Mouse (Mus musculus): ENCODE measurements at regions not wholly inside any gene's neighbourhood (a gene's known extent, or its start where the extent isn't known, plus 50 kb on each side); places are given as distances from the start of the nearest gene placed in this dataset.

DNA sequence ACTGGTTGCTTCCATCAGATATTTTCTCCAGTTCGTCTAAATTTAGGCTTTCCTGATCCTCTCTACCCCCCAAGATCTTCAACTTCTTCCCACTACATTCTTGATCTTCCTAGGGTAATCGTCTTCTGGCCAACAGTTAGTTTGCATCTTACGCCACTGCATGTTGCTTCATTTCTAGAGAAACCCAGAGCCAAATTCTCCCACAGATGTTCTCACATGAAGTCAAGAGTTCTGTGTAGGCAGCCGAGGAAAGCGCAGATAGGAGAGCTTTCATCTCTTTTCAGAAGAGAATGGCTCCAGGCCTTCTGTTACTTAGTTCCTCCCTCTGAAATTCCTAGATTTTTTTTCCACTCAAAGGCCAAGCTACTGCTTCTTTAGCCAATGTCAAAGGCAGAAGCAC, 179.9 kb downstream of the Fgf10 start:
- ATAC-seq = no peak

DNA sequence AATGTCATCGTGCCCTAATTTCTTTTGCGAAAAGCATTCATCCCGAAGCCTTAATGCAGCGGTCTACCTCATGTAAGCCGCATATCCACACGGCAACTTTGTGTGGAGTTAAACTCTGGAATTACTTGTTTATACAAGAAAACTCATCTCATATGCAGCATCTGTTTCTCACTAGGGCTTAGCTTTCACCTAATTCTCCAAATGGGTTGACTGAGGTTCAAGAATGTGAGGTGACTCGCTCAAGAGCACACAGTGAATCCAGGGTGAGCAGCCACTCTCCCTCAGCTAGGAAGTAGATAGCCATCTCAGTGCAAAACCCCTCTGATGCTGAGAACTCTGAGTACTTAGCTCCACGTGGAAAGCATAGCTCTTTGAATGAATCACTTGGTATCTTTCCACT, 181.1 kb downstream of the Fgf10 start:
- no peak for ATAC-seq

DNA sequence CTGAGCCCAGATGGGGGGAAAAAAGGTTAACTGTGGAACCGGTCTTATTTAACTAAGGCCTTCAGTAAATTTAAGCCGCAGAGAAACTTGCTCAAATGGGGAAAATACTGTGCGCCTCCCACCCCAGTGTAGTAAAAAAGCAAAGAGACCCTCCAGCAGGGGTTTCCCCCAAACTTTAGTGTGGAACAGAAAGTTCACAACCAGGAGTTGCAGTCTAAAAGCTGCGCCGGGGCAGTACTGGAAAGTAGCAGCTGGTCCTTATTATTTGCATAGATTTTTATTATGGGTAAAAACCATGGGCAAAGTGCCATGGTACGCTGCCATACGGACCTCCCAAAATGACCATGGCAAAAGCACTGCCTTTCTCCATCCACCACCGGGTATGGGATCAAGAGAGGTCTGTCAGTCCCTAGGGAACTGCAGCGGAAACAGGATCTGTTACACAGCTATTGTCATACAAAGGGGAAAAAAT, 216.8 kb downstream of the Fgf10 start:
- ATAC-seq = no peak

DNA sequence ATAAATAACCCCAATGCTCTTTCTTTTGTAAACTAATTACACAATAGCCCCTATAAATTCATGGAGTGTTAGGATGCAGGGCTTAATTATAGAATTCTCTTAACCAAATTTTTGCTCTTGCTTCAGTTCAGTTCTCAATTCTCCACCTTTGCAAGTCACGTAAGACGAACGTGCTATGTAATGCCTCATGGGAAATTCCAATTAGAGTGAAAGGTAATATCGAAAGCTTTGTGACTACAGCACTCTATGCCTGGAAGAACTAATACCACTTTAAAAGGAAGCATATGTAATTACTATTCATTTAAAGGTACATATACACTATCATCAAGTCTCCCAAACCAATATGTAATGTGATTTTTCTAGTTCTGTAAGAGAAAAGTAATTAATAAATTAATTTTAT, 225.5 kb downstream of the Fgf10 start:
- ATAC-seq = no peak

DNA sequence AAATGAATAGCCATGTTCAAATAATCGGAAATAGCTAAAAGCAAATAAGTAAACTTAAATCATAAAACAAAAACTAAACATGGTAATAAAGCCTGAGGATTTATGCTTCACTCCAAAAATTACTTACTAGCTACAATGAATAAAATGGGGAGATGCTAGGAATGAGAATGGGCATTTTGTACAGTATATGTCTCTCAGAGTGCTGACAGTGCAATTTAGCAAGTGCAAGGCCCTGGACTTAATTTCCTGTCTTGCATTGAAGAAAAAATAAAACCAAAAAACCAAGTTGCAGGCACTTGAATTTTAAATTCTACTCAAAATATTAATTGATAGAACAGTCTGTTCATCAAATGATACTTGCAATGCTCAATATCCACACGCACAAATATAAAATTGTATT, 232.4 kb downstream of the Fgf10 start:
- no peak for ATAC-seq

DNA sequence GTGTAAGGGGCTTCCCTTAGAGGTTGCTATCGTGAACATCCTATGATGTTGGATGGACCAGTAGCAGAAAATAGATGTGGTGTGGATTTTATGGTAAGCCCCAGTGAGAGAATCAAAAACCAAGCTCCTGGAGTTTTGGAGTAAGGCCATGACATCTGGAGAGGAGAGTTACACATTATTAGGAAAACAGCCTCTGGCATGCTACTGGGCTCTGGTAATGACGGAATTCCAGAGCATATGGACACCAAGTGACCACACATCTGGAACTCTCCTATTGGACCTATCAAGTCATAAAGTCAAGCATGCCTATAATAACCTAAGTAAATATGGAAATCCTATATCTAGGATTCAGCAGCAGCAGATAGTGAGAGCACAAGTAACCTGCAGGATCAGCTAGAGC, 240.8 kb downstream of the Fgf10 start:
- no peak for ATAC-seq

DNA sequence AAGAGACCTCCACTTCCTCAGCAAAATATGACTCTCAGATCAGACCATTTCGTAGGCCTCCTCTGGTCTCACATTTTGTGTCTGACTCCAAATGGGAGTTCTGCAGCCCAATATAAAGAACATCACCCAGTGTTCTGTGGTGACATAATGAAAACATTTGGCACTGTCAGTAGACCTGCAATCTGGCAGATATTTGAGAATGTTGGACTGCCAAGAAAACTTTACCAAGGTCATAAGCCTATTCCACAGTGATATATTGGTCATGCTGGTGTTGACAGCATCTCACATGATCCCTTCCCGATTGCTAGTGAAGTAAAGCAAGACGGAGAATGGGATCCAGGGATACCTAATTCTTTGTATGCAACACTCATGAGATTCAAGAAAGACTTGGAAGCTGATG, 271.2 kb downstream of the Fgf10 start:
- ATAC-seq = no peak

DNA sequence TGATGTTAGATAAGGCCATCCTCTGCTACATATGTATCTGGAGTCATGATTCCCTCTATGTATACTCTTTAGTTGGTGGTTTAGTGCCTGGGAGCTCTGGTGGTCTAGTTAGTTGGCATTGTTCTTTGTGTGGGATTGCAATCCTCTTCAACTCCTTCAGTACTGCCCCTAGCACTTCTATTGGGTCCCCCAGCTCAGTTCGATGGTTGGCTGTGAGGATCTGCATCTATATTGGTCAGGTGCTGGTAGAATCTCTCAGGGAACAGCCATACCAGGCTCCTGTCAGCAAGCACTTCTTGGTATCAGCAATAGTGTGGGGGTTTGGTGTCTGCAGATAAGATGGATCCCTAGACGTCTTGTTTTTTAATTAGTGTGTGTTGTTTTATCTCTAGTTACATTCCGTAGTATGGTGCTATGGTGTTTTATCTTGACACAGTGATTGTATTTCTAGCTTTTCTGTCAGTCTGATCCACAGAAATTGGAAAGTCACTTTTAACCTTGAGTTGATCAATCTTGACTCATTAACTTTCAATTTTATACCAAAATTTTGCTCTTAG, 296.6 kb downstream of the Fgf10 start:
- ATAC-seq = no peak

DNA sequence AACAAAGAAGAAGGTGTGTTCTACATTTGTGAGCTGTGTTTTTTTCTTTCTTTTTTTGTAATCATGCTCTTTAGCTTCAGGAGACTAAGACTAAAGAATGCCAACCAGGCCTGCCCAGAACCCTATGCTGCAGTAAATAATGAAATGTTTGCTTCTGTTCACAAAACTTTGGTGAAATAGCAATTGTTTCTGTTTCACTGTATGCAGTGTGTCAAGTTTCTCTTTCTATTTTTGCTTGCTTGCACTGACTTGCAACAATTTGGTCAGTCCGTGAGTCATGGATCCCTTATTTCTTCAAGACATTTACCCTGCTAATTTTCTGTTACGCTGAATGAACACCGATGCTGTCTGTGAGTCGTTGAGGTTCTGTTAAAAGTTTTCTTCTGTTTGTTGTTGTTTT, 298.1 kb downstream of the Fgf10 start:
- no peak for ATAC-seq

DNA sequence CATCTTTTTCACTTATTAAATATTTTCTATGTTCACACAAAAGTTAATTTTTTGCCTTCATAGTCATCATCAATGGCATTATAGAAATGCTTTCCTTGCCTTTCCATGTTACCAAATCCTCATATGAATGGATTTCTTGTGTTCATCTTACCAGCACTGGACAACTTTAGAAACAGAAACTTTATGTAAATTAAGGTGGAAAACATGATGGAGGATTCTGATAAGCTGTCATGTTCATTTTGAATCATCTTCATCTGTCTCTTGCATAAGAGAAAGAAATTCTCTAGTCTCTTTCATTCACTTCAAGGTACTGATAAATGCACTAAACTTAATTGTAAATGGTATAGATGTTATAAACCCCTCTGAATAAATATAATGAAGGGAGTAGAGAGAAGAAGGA, 305.4 kb downstream of the Fgf10 start:
- no peak for ATAC-seq

DNA sequence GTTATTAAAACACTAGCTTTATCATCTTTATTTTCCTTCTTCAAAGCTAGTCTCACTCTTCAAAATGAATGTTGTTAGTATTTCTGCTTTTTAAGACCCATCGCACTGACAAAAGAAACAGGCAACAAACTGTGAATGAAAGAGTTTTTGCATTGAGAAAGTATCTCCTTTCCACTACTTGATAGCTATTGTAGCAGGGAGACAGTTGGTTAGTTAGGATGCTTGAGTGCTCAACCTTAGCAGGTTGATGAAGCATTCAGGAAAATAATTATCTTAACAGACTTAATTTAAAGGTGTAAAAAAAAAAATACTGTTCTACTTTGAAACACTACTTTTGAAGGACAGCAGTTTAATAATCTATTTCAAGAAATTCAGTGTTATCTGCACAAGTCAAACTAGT, 305.9 kb downstream of the Fgf10 start:
- no peak for ATAC-seq

DNA sequence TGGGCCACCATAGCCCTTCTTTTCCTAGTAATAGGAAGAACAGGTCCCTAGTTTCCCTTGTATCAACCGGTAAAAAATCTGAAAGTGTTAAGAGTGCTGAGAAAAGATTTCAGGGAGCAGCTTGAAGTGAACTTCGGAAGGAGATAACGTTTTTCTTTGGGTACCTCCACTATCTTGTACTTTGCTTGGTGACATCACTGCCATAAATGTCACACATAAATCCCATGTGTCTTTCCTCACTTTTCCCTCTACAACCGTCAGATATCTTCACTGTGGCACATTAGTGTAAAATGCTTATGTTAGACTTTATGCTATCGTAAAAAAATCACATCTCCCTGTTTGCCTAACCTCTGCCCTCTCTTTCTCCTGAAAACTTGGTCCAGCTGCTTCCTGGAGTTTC, 309.9 kb downstream of the Fgf10 start:
- ATAC-seq = no peak

DNA sequence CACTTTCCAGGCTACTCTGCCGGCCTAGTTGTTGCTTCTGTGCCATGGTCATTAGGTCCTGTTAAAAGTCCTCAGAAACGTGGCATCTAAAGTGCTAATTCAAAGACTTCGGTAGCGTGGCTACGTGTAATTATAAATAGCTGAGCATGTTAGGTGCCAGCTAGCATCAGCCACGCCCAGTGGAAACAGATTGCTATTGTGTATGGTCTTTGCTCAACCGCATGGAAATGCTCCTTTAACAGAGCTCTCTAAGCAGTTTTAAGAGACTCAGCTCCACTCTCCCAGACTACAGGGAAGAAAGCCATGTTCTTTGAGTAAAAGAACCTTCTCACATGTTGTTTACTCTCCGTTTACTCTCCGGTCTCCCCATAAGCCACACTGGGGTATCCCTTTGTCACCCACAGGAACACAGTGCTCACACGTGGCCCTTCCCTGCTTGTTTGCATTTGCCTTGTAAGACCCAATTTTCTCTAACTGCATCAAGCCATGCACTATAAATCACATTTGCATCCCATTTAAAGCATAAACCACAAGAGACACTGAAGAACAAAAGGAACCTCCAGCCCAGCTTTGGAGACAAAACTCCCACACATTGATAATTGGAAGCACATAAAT, 311.7 kb downstream of the Fgf10 start:
- no peak for ATAC-seq

DNA sequence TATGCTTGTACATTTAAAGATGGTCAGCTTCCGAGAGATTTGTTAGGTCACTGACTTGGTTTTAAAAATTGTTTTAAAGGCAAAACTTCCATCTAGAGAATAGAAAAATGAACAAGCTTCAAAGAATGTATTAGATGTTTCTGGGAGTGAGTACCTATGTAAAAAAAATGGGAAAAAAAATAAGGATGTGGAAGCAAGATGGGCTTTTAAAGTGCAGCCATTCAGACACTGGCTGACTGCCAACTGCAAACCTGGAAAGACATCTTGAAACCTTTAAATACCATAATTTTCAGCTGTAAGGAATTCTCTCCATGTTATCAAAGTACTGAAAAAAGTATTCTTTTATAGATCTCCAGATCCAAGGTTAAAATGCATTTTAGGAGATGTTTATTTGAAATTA, 315.7 kb downstream of the Fgf10 start:
- ATAC-seq = no peak

DNA sequence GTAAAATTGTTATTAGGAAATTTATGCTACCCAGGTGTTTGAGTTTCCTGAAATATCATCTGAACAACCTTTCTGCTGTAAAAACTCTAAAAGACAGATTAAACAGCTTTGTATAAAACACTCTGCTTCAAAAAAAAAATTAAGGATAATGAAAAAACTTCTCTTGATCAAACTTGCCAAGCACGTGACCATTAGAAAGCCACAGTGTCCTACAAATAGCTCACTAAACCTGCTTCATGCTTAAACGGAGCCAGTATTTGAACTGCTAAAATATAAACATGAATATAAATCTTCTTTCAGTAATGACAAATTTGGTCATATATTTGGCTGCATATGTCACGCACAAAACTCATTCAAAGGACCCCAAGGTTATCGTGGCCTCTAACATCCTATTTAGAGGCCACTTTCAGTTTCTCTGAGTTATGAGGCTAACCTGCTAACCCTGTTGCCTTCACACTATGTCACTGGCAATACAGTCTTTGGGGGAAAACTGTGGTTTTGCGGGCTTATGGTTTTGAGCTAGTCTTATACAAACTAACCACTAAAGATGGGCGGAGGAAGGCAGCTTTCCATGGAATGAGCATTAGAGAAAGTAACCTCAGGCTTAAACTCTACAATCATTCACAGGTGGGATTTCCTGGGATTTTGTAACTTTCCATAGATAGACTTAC, 355.8 kb downstream of the Fgf10 start:
- no peak for ATAC-seq

DNA sequence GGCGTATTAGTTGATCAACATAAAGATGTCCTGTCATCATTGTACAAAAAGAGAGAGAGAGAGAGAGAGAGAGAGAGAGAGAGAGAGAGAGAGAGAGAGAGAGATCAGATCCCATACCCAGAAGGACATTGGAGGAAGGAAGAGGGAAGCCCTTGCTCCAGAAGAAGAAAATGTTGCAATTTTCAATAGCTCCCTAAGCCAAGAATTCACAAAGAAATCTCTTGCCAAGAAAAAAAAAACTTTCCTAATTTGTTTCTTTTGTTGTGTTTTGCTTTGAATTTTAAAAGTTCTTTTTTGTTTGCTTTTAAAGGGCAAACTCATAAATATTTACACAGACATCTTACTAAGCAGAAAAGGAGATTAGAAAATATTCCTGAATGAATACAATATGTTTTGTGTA, 370.0 kb downstream of the Fgf10 start:
- no peak for ATAC-seq

DNA sequence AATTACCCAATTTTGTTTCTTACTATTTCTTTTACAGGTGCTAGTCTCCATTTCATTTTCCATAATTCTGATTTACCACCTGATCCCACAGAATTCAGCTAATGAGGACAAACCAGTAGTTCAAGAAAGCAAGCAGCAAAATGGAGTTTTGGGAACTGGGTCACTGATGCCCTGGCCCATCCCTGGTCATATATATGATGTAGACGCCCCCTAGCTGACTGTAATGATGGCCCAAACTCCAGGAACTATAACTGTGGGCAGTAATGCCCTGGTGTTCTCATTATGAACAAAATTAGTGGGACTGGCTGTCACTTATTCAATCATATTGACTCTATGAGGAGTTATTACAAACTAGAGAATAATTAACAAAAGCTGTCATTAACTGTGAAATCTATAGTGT, 375.5 kb downstream of the Fgf10 start:
- no peak for ATAC-seq

DNA sequence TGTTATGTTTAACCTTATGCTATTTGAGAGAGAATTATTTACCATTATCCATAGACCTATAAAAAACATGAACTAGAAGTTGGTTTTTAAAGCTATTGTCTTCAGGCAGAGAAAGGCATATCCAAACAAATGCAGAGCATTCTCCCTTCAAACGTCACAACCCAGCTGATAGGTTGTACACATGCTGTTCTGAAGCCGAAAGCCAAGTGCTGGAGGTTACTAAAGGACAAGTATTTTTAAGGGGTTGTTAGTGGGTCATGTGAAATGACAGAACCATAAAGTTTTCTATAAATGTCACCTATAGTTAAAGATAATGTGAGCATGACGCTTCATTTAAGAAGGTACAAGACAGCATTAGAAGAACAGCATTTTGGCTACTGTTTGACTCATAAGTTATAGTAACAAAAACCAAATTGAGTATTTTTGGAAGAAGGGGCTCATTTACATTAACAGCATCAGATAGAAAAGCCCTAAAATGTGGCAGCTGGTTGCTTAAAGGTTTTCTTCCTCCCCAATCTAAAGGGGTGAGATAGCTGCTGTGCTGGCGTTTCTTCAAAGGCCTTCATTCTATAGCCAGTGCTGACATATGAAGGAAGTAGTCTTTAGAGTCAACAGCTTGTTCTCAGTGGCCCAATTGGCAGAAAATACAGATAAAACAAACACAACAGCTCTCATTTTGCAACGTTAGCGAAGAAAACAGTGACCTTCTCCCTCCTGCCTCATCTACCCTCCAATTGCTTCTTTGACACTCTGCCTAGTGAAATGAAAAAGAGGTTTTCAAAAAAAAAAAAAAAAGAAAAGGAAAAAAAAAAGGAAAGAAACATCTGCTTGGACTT, 359.4 kb upstream of the Paip1 start:
- ATAC-seq = no peak

DNA sequence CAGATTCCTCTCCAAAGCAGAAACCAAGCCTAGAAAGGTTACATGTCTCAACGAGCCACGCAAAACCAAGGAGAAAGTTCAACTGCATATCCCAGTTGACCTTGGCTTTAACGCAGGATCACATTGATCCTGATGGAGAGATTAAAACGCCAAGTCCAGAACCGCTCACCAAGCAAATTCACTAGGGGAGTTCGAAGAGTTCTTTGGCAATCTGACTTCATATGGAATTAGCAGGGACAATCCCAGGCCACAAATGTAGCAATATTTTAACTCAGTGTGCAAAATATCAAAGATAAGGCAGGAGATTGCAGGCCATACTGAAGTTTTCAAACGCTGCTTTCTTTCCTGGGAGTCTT, 358.8 kb upstream of the Paip1 start:
- ATAC-seq = no peak

DNA sequence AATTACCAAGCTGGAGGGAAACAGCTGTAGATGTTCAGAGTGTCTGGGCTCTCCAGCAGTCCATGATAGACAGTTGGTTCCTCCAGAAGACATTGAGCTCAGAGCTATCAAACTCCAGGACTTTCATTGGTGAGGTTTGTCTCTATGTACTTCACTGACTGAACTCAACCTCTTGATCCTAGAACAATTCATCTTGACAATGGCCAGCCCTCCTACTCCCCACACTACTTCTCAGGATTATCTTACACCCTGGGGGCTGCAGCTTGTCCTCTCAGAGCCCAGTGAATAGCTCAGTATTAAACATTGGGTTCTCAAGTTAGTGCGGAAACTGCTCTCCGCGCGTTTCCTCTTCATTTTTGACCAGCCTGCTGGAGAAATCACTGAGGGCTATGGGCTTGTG, 349.2 kb upstream of the Paip1 start:
- no peak for ATAC-seq

DNA sequence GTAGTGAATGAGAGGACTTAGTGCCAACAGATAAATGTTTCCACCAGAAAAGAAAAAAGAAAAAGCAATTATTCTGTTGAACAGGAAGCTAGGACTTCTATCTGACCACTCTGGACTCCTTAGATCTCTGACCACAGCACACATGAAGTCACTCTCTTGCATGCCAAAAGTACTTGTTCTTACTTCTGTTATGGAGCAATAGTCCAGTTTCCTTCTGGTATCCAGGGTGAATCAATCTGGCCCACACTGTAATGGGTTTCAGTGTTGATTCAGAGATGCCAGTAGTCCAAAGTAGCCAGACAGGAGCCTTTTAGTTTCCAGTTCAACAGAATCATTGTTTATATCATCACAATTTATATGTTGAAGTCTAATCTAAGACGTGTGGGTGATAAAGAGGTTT, 346.7 kb upstream of the Paip1 start:
- ATAC-seq = no peak

DNA sequence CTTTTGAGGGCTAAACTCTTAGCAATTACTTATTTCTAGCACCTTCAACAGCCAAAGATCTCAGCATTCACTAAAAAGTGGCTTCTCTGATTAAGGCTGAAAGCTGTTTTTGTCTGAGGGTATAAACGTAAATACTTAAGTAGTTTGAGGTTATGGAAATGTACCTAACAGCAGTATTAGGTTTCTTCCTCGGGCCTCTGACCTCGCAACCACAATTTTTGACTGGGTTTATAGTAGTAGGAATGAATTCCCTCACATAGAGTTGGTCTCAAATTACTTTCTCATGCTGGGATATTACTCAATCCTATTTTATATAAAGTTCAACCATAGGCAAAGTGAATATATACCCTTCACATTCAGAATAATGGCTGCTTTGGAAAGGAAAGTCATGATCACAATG, 310.5 kb upstream of the Paip1 start:
- no peak for ATAC-seq

DNA sequence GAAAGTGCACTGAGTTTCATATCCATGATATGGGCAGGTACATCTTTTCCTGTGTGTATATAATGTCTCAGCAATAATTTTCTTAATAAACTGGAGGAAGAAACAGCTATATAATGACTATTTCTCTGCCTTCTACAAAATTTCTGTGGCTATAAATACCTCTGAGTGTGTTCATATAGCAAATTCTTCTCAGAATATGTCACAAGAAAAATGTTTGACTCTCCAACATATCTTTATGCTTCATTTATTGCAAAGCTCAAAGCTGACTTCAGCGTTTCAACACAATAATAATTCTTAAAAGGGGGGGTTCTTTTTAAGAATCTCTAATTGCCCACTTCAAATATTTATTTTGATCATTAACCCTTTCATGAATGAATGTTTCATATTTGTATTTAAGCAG, 310.0 kb upstream of the Paip1 start:
- no peak for ATAC-seq

DNA sequence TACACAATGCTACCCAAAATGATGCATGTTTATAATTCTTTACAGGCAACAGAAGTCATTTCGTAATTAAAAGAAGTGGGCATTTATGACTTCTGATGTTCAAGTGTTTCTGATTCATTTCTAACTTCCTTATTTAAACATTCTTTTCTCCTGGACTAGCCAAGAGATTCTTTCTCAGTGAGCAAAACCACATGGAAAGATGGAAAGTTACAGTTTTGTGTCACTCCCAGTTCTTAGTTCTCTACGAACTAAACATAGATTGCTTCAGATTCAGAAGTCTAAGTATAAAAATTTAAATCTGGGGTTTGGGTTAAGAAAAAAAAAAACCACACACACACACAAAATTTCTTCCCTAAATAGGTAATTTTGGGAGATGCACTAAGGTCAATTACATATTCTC, 288.0 kb upstream of the Paip1 start:
- ATAC-seq = no peak
